Mouse (Mus musculus) mouse trophoblast stem cell (cell line): ENCODE measurements around the gene Ube2n.

Source experiments
- in situ Hi-C, 2 experiments: fragments of 300-500 bp; cut with MseI, MboI; formaldehyde crosslinking; loops; 2 replicates in 1 of 2; 3 replicates in 1 of 2; pipeline ENCODE4 v1.15.1; 2025

Ube2n gene

GRCm38 (mm10) chr10:95514656-95515292 is at the start of gene Ube2n:
Ube2n (plus strand) TSS chr10:95515145.
- in situ Hi-C loops, result no loop called here

- in situ Hi-C loops, result no loop called here
These were observed 49.5 kb upstream of the Ube2n start for GRCm38 (mm10) chr10:95465485-95465896.

DNA sequence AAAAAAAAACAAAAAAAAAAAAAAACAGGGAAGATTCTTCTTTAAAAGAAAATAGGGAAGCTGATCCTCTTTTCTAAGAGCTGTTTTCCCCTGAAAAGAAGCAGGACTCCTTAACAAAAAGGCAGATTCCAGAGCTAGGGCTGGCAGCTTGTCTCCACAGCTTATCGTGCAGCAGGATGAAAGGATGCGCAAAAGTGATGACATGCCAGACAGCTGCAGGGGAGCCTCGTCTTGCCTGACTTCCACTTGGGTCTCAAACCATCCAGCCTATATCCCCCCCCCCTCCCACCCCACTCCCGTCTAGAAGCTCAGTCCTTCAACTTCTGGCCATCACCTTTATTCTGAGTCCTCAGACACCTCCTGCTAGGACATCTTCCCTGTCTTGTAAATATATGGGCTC is 46.1 kb upstream of the Ube2n start:
- in situ Hi-C loops, result no loop called here

- in situ Hi-C loops, result no loop called here
These were observed 43.8 kb upstream of the Ube2n start for GRCm38 (mm10) chr10:95471186-95471585.

DNA sequence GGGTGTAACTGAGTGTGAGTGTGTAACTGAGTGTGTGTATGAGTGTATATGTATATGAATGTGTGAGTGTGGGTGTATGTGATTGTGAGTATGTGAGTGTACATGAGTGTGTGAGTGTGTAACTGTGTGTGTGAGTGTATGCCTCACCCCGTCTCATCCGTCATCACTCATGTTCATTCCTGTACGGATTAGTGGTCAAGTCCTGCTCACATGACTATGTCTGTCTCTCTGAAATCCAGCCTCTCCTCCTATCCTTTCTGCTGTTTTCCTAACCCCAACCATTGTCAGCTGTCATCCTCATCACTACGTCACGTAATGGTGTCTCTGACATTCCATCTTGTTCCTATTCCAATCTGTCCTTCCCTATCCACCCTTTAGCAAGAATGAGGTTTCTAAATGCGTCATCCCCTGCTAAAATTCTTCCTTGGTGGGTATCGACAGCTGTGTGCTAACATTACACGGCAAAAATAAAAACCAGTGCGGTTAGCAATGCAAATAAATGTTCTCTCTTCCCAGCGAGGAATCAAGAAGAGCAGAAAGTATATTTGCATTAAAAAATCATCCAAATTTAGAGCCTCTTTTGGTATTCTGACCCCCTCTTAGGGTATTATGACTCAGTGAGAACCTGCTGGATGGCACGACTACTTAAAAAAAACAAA is 42.9 kb upstream of the Ube2n start:
- in situ Hi-C loops, result no loop called here

GRCm38 (mm10) chr10:95475923-95476322 is 39.0 kb upstream of the Ube2n start:
- in situ Hi-C loops, result loop anchor here (5.0 kb wide), 1 partner anchor 484 kb away; no protein-coding TSS in a partner anchor

- in situ Hi-C loops, result loop anchor here (5.0 kb wide), 1 partner anchor 485 kb away; no protein-coding TSS in a partner anchor
These were observed 37.4 kb upstream of the Ube2n start for GRCm38 (mm10) chr10:95477516-95477915.

DNA sequence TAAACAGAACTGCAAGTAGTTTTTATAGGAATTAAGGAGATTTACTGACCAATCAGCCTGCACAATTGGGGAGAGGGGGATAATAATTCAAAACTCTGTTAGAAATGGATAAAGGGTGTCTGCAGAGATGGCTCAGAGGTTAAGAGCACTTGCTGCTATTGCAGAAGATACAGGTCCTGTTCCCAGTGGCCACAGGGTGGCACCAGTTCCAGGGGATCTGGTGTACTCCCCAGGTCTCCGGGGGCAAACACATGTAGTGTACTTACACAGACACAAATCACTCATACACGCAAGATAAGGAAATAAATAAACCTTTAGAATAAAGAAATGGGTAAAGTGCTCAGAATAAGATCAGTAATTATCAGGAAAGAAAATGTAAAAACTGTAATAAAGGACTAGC is 25.3 kb upstream of the Ube2n start:
- in situ Hi-C loops, result no loop called here

DNA sequence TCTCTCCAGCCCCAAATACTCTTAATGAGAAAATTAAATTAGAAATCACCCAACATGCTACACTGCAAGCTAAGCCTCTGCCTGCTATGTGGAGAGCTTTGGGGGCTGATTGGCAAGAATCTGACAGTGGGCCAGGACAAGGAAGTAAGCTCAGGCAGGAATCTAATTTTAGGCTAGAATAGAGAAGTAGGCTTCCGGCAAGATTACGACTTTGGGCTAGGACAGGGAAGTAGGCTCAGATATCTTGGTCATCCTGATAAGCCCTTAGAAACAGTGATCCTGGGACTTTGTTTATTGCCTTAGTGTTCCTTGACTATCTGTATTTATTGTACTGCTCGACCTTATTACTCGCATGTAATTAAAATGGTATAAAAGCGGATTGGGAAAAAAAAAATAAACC is 20.7 kb upstream of the Ube2n start:
- in situ Hi-C loops, result no loop called here

GRCm38 (mm10) chr10:95501033-95501432 is 13.9 kb upstream of the Ube2n start:
- in situ Hi-C loops, result no loop called here

- in situ Hi-C loops, result no loop called here
These were observed 13.4 kb upstream of the Ube2n start, which contains the start of gene Mrpl42 for GRCm38 (mm10) chr10:95501463-95502081. Mrpl42 (minus strand) TSS chr10:95501940.

- in situ Hi-C loops, result no loop called here
These were observed 11.3 kb upstream of the Ube2n start for GRCm38 (mm10) chr10:95503443-95504235.

GRCm38 (mm10) chr10:95504341-95504740 is 10.6 kb upstream of the Ube2n start:
- in situ Hi-C loops, result no loop called here

DNA sequence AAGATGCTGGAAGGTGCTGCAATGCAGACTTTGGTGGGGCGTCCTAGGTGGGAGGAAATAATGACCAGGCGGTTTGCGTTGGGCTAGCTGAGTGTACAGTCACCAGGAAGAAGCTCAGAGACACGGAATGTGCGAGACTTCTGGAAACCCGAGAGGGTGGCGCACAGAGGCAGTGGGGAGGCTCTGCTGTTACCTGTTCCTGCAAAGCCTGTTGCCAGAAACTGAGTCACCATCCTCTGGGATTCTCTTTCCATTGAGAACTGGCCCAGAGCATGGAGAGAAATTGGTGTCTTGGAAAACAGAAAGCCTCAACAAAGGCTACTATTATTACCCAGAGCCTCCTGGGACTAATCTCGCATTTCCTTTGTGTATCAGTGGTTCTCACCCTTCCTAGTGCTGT is 6.8 kb upstream of the Ube2n start:
- in situ Hi-C loops, result no loop called here

- in situ Hi-C loops, result no loop called here
These were observed 6.2 kb upstream of the Ube2n start for GRCm38 (mm10) chr10:95508793-95509192.

DNA sequence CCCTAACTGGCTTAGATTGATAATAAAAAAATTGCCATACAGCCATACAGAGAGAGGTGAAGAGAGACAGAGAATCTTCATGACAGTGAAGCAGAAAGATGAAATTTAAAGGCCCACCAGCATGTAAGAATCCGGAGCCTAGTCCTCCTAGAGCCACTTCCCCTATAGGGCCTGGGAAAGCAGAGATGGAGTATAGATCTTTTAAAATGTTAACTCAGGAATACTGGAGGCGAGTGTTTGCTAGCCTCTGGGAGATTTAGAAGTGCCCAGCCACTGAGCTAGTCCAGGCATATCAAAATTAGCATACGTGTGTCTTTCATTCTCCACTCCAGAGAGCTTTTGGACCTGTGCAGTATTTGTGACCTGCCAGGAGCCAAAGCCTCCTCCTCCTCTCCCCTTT is 5.7 kb upstream of the Ube2n start:
- in situ Hi-C loops, result no loop called here

GRCm38 (mm10) chr10:95512635-95513034 is 2.3 kb upstream of the Ube2n start:
- in situ Hi-C loops, result no loop called here

DNA sequence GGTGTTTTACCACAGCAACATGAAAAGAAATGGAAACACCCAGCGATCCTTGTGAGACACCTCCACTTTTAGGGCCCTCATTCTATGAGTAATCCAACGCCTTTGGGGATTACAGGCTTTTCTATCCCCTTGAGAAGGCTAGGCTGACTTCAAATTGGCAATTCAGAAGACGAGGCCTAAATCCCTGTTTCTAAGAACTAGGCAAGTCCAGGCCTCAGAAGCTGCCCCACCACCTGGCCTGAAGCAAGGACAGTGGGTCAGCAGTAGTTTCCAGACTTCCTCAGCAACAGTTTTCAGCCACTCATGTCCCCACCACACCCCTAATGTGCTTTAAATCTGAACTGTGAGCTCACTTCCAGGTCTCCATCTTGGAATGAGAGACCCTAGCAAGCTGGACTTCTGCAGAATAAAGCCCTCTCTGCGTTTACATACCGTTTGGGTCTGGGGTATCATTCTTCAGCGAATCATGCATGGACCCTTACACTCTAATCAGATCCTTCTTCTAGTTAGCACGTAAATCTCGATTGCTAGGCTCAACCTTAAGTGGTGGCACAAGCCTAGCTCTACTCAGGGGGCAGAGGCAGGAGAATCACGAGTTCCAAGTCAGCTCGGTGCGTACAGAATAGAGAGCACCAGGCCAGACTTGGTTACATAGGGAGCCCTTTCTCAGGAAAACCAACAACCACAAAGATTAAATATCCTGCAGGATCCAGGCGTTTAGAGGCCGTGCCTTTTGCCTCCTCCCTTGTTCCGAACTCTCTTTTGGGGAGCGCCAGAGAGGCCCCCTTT is 983 bp upstream of the Ube2n start:
- in situ Hi-C loops, result no loop called here

GRCm38 (mm10) chr10:95515293-95515931 is 467 bp downstream of the Ube2n start:
- in situ Hi-C loops, result no loop called here

DNA sequence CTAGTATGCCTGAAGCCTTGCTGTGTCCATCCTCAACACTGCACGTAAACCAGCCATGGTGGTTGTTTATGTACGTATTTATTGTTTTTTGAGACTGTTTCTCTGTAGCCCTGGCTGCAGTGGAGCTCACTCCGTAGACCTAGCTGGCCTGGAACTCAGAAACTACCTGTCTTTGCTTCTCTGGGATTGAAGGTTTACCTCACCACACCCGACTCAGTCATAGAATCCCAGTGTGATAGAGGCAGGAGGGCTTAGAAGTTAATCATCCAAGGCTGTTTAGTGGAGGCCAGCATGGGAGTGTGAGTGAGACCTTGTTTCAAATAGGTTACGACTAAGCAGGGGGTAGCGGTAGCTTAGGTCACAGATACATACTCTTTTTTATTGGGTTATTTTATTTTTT is 2.7 kb downstream of the Ube2n start:
- in situ Hi-C loops, result no loop called here
